Mouse (Mus musculus) Muller cell, postnatal 12 days (primary cell): Measurements from ENCODE around the gene Uqcc2.

Experiments
- DNase-seq: peaks from one replicate; pipeline ENCODE4 v3.0.0-alpha.2; 2015; ENCODE audit errors: inconsistent ontology term

Gene Uqcc2

GRCm38 (mm10) chr17:27133551-27134141 is at the start of gene Uqcc2:
Uqcc2 (minus strand) TSS chr17:27133916.
- peak; percentile 98 for DNase-seq

GRCm38 (mm10) chr17:27182401-27182800 is 48.7 kb upstream of the Uqcc2 start:
- no peak for DNase-seq

- DNase-seq: no peak
These were observed 48.0 kb upstream of the Uqcc2 start for GRCm38 (mm10) chr17:27181666-27182065.

- DNase-seq: peak; percentile 56
These were observed 46.1 kb upstream of the Uqcc2 start for GRCm38 (mm10) chr17:27179681-27180280.

GRCm38 (mm10) chr17:27178427-27179177 is 44.9 kb upstream of the Uqcc2 start:
- DNase-seq: no peak

- DNase-seq: no peak
These were observed 44.3 kb upstream of the Uqcc2 start for GRCm38 (mm10) chr17:27178019-27178418.

- DNase-seq: no peak
These were observed 43.0 kb upstream of the Uqcc2 start for GRCm38 (mm10) chr17:27176754-27177153.

- DNase-seq: no peak
These were observed 42.6 kb upstream of the Uqcc2 start for GRCm38 (mm10) chr17:27176287-27176686.

GRCm38 (mm10) chr17:27175196-27175874 is 41.6 kb upstream of the Uqcc2 start:
- no peak for DNase-seq

GRCm38 (mm10) chr17:27173715-27174114 is 40.0 kb upstream of the Uqcc2 start:
- DNase-seq: no peak

- no peak for DNase-seq
These were observed 38.7 kb upstream of the Uqcc2 start for GRCm38 (mm10) chr17:27172459-27172858.

GRCm38 (mm10) chr17:27171121-27171520 is 37.4 kb upstream of the Uqcc2 start:
- DNase-seq: no peak

GRCm38 (mm10) chr17:27169952-27170695 is 36.4 kb upstream of the Uqcc2 start:
- DNase-seq: no peak

- DNase-seq: no peak
These were observed 34.9 kb upstream of the Uqcc2 start for GRCm38 (mm10) chr17:27168569-27168968.

- peak; percentile 45 for DNase-seq
These were observed 33.8 kb upstream of the Uqcc2 start, which contains the start of gene Ip6k3 for GRCm38 (mm10) chr17:27167545-27167944. Ip6k3 (minus strand) TSS chr17:27167795.

- DNase-seq: no peak
These were observed 33.2 kb upstream of the Uqcc2 start for GRCm38 (mm10) chr17:27166901-27167300.

GRCm38 (mm10) chr17:27165054-27165773 is 31.5 kb upstream of the Uqcc2 start:
- peak; percentile 53 for DNase-seq

GRCm38 (mm10) chr17:27160905-27161304 is 27.2 kb upstream of the Uqcc2 start:
- peak; percentile 74 for DNase-seq

- DNase-seq: no peak
These were observed 25.5 kb upstream of the Uqcc2 start for GRCm38 (mm10) chr17:27159169-27159568.

GRCm38 (mm10) chr17:27158439-27158838 is 24.7 kb upstream of the Uqcc2 start:
- DNase-seq: peak; percentile 50

GRCm38 (mm10) chr17:27155752-27156151 is 22.0 kb upstream of the Uqcc2 start:
- no peak for DNase-seq
